Comparison of ENCODE assay signal across 8 mouse cellular contexts in the genomic region with DNA sequence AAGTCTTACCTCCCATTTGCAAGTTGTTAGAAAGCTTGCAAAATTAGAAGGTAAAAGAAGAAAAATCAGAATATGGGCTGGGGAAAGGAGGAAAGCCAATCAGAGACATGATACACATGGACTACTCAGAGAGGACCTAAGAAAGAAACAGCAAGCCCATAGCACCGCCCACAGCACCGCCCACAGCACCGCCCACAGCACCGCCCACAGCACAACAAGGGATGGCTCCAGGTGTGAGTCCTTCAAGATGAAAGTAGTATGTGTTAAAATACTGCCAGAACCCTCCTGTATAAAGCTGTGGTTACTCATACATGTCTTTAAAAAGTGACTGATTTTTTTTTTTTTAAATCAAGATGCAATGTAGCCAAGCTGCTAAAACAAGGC. TPM values are rescaled to one million over a fixed set of nuclear protein-coding genes. Genes with fewer than 3 reads are reported as not detected.
DNase-seq lines count a peak whose midpoint lies in the region; ATAC-seq and TF ChIP-seq lines count a peak whose summit lies in the region.
"Had no signal": no experiment of that assay in that cellular context is flagged by ENCODE, and none has a peak within 500 bp of the region (broad histone marks: within the 10 kb centered on the region; RNA-seq: fewer than 3 reads in every experiment).

No protein-coding gene starts in this region.

- TF ChIP-seq CTCF in ES-Bruce4 (IDR thresholded peaks at IDR 0.05; ENCODE audit: low read depth, low read length) = no peak

- peak overlapping the region; percentile 81 for H3K27ac ChIP-seq in ES-Bruce4 (ENCODE audit: insufficient read depth, low read length)
- H3K27ac ChIP-seq in hindbrain, embryonic 13.5 days = peak overlapping the region; percentile 52; the same call in 1 of the 2 replicates
- no peak overlapping the region for H3K27ac ChIP-seq in liver, embryonic 15.5 days (replicated peaks)

- H3K36me3 ChIP-seq in ES-Bruce4 (ENCODE audit: control insufficient read depth, insufficient read depth, low read length, poor library complexity, severe bottlenecking) = no peaks in the 10 kb centered on the region
- H3K36me3 ChIP-seq in hindbrain, embryonic 13.5 days = peaks cover 4% of the 10 kb centered on the region; the same call in 1 of the 2 replicates
- H3K36me3 ChIP-seq in liver, embryonic 15.5 days (replicated peaks) = no peaks in the 10 kb centered on the region
- H3K36me3 ChIP-seq: limb, embryonic 15.5 days had no signal

- H3K9me3 ChIP-seq in ES-Bruce4 (replicated peaks; ENCODE audit: control insufficient read depth, insufficient read depth, low read length, poor library complexity, severe bottlenecking) = no peaks in the 10 kb centered on the region
- no peaks in the 10 kb centered on the region for H3K9me3 ChIP-seq in hindbrain, embryonic 13.5 days
- no peaks in the 10 kb centered on the region for H3K9me3 ChIP-seq in liver, embryonic 15.5 days (replicated peaks)
- H3K9me3 ChIP-seq: limb, embryonic 15.5 days had no signal

- peak overlapping the region; percentile 49 for H3K4me2 ChIP-seq in hindbrain, embryonic 13.5 days
- H3K4me2 ChIP-seq in liver, embryonic 15.5 days = peak overlapping the region; percentile 37; the same call in 1 of the 2 replicates
- H3K4me2 ChIP-seq: limb, embryonic 15.5 days had no signal

- H3K27me3 ChIP-seq in ES-Bruce4 (ENCODE audit: control insufficient read depth, insufficient read depth, low read length, poor library complexity, severe bottlenecking) = no peaks in the 10 kb centered on the region
- no peaks in the 10 kb centered on the region for H3K27me3 ChIP-seq in hindbrain, embryonic 13.5 days
- H3K27me3 ChIP-seq in liver, embryonic 15.5 days = no peaks in the 10 kb centered on the region
- H3K27me3 ChIP-seq: limb, embryonic 15.5 days had no signal

- TF ChIP-seq EP300 in ES-Bruce4 (IDR thresholded peaks at IDR 0.05; ENCODE audit: insufficient read depth, low read depth, low read length) = no peak

- no peak overlapping the region for H3K4me3 ChIP-seq in ES-Bruce4 (ENCODE audit: low read depth, low read length)
- no peak overlapping the region for H3K4me3 ChIP-seq in hindbrain, embryonic 13.5 days
- no peak overlapping the region; the same call in 1 of the 2 replicates for H3K4me3 ChIP-seq in liver, embryonic 15.5 days (replicated peaks)
- H3K4me3 ChIP-seq: limb, embryonic 15.5 days had no signal

- no peak for TF ChIP-seq POLR2A in ES-Bruce4 (IDR thresholded peaks at IDR 0.05; ENCODE audit: insufficient read depth, low read length)

- H3K9ac ChIP-seq in ES-Bruce4 (ENCODE audit: low read depth, poor library complexity, severe bottlenecking) = no peak overlapping the region
- peak overlapping the region; percentile 63; the same call in 1 of the 2 replicates for H3K9ac ChIP-seq in hindbrain, embryonic 13.5 days
- H3K9ac ChIP-seq in liver, embryonic 15.5 days = no peak overlapping the region
- H3K9ac ChIP-seq: limb, embryonic 15.5 days had no signal

- 16% methylated on average over 4 of the region's 4 CpGs for WGBS in hindbrain, embryonic 13.5 days
- 22% methylated on average over 4 of the region's 4 CpGs for WGBS in liver, embryonic 15.5 days (ENCODE audit: insufficient replicate concordance)

- H3K4me1 ChIP-seq in ES-Bruce4 (ENCODE audit: control insufficient read depth, insufficient read depth, low read length) = no peaks in the 10 kb centered on the region
- peaks cover 26% of the 10 kb centered on the region for H3K4me1 ChIP-seq in hindbrain, embryonic 13.5 days (replicated peaks)
- peaks cover 43% of the 10 kb centered on the region for H3K4me1 ChIP-seq in liver, embryonic 15.5 days (replicated peaks)

- DNase-seq in CD4-positive helper T cell, adult 2 months (ENCODE audit: low read depth, low spot score) = peak; percentile 54
- DNase-seq in thymus, postnatal 14 days = peak; percentile 85
- no peak for DNase-seq in frontal cortex, postnatal 25 days (ENCODE audit: low spot score in 2 of 2)
- no peak for DNase-seq in left cerebral cortex, adult 11 months (ENCODE audit: low spot score)

- peak; percentile 75 for ATAC-seq in hindbrain, embryonic 13.5 days (ENCODE audit: low FRiP score)
- no peak for ATAC-seq in liver, embryonic 15.5 days (ENCODE audit: insufficient read depth)

RNA-seq across cellular contexts. Expression of gene Sgms1, which starts 44.8 kb away (rescaled TPM):
- polyA plus RNA-seq in ES-Bruce4 (2011; ENCODE audit: insufficient read depth, insufficient read length, low read depth, missing spikeins) = 58.9 and 69.7 TPM in 2 replicates
- polyA plus RNA-seq in hindbrain, embryonic 13.5 days (2015; fragmentation: Nextera tagmentation; extraction: Ambion mirVana) = 17.7 and 19.1 TPM in 2 replicates
- 24.8 and 29.8 TPM in 2 replicates for polyA plus RNA-seq in liver, embryonic 15.5 days (2015; fragmentation: Nextera tagmentation; extraction: Ambion mirVana)

Comparison
In these comparisons a context has a peak if more than half of its experiments do, and no peak if none do; other contexts are left out.
1. DNase-seq: peak in CD4-positive helper T cell, adult 2 months (single experiment) and thymus, postnatal 14 days (single experiment); none in frontal cortex, postnatal 25 days (0 of 2) and left cerebral cortex, adult 11 months (single experiment).